Mouse (Mus musculus) G1E (cell line): ENCODE measurements around the gene Map4. TPM values are rescaled to one million over a fixed set of nuclear protein-coding genes. Genes with fewer than 3 reads are reported as not detected.
"Not testable (repeated sequence)": the region's sequence is repeated elsewhere in the genome, so short reads cannot be mapped to it uniquely, and the experiment has no call there.

Source experiments
- ATAC-seq: 2 replicates; pipeline ENCODE4 v1.8.0; 2016; ENCODE audit warnings: mild to moderate bottlenecking; ENCODE audit not compliant: insufficient number of reproducible peaks, poor library complexity, low FRiP score, severe bottlenecking; ENCODE audit errors: extremely low read depth
- DNase-seq: peaks from one replicate; pipeline ENCODE4 v3.0.0; 2012; ENCODE audit warnings: low spot score
- H3K27me3 ChIP-seq: 2 replicates; pipeline ENCODE4 v1.6.1; 2012; ENCODE audit warnings: mild to moderate bottlenecking, low read length, inconsistent platforms; ENCODE audit not compliant: insufficient read depth
- H3K36me3 ChIP-seq: replicated peaks from 2 replicates; pipeline ENCODE3; 2012; ENCODE audit warnings: mild to moderate bottlenecking, inconsistent platforms
- H3K4me1 ChIP-seq: 2 replicates; pipeline ENCODE4 v1.6.1; 2012; ENCODE audit warnings: low read depth, low read length, inconsistent platforms, mixed read lengths; ENCODE audit not compliant: insufficient read depth
- H3K4me3 ChIP-seq: 2 replicates; pipeline ENCODE4 v1.5.1; 2012; ENCODE audit warnings: low read depth, mild to moderate bottlenecking, inconsistent platforms, low read length, moderate library complexity, mixed read lengths
- H3K9me3 ChIP-seq: replicated peaks from 2 replicates; pipeline ENCODE4 v1.6.1; 2012; ENCODE audit warnings: inconsistent platforms
- CTCF ChIP-seq: IDR thresholded peaks from 2 replicates; pipeline ENCODE4 v1.5.1; 2012; ENCODE audit warnings: low read depth, low read length, inconsistent platforms, mixed read lengths
- GATA1 ChIP-seq: IDR thresholded peaks from 2 replicates; pipeline ENCODE4 v1.6.1; 2012; ENCODE audit warnings: borderline replicate concordance, low read length, inconsistent platforms, mixed read lengths
- GATA2 ChIP-seq: IDR thresholded peaks from 2 replicates; pipeline ENCODE4 v1.6.1; 2012; ENCODE audit warnings: low read depth, low read length, inconsistent platforms, borderline replicate concordance
- POLR2AphosphoS5 ChIP-seq: IDR thresholded peaks from 2 replicates; pipeline ENCODE4 v1.6.1; 2012; ENCODE audit warnings: low read depth, low read length, inconsistent platforms; ENCODE audit not compliant: insufficient replicate concordance
- TAL1 ChIP-seq: conservative IDR thresholded peaks from 2 replicates; pipeline ENCODE4 v1.6.1; 2012; ENCODE audit warnings: low read depth, low read length, inconsistent platforms, mixed read lengths
- polyA plus RNA-seq: library from polyadenylated mRNA; stranded (reverse); fragments of >175 nt; gene quantifications from 2 replicates; pipeline ENCODE4 v1.2.3, GENCODE M21; 2012
- total RNA-seq, 2 experiments: library from RNA; stranded (forward) in 1 of 2; stranded (reverse) in 1 of 2; fragments of 200-1000 nt in 1 of 2; fragments of >200 nt in 1 of 2; fragmentation: Nextera tagmentation in 1 of 2; gene quantifications; 2 replicates each; pipeline ENCODE4 v1.2.3; 2014 to 2017

The Map4 gene
- total and polyA plus RNA-seq, 3 experiments: 27.2 to 69.3 (median 47.5) TPM

DNA sequence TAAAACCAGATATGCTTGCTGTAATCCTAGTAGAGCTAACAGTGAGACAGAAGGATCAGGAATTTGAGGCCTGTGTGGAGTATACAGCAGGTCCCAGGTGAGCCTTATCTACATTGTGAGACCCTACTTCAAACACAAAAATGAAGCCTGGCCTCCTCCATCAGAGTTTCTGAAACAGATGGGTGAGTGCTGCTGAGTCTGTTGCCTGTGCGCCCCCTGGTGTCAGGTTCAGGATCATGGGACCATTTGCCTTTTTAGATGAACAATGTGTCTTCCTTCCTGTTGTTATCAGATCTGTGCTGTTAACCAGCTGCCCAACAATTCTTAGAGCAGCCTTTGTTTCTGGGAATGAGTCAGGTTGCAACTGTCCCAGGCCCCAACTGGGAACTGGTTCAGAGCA, 140.6 kb downstream of the Map4 start:
- H3K36me3 ChIP-seq: peaks cover 54% of the 10 kb centered on the region
- peak; percentile 67 for TF ChIP-seq CTCF
- no peak for TF ChIP-seq GATA1
- H3K9me3 ChIP-seq: no peaks in the 10 kb centered on the region
- no peak overlapping the region for H3K4me3 ChIP-seq
- DNase-seq (peak; percentile 43), ATAC-seq (no peak; the same call in 1 of the 2 replicates)
- peaks cover 7% of the 10 kb centered on the region; the same call in 1 of the 2 replicates for H3K4me1 ChIP-seq
- no peaks in the 10 kb centered on the region for H3K27me3 ChIP-seq

DNA sequence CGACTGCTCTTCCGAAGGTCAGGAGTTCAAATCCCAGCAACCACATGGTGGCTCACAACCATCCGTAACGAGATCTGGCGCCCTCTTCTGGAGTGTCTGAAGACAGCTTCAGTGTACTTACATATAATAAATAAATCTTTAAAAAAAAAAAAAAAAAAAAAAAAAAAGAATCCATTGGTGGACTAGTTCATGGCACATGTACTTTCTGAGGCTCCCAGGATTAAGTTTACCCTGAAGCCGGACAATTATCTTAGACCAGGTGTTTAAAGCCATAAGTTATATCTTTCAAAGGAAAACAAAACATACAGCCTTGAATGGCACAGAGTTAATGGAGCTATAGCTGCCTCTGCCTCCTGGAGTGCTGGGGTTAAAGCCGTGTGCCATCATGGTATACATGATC, 145.2 kb downstream of the Map4 start:
- H3K27me3 ChIP-seq, H3K4me3 ChIP-seq, ATAC-seq, H3K9me3 ChIP-seq, DNase-seq, H3K4me1 ChIP-seq: not testable (repeated sequence)
- H3K36me3 ChIP-seq: peaks cover 52% of the 10 kb centered on the region

DNA sequence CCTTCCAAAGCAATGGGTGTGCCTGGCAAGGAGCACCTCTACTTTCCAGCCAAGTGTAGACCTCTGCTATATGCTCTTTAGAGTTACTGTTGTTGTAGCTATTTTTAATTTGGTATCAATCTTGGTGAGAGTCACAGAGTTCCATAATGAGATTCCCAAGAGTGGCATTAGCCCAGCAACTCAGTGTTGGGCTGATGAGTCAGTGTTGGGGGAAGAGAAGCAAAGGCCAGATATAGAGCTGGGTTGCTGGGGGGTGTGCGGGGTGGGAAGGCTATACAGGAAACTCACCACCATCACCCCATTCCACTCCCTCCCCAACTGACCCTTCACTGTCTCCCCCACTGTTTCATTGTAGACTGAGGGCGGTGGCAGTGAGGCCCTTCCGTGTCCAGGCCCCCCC, 149.8 kb downstream of the Map4 start:
- Histone ChIP-seq H3K9me3 (no peaks in the 10 kb centered on the region), H3K4me1 (no peaks in the 10 kb centered on the region), H3K27me3 (no peaks in the 10 kb centered on the region), H3K4me3 (no peak overlapping the region), H3K36me3 (peaks cover 78% of the 10 kb centered on the region)
- no peak for TF ChIP-seq GATA1
- no peak for TF ChIP-seq CTCF
- no peak for TF ChIP-seq TAL1
- TF ChIP-seq GATA2: no peak
- TF ChIP-seq POLR2AphosphoS5: no peak
- ATAC-seq (no peak), DNase-seq (no peak)

DNA sequence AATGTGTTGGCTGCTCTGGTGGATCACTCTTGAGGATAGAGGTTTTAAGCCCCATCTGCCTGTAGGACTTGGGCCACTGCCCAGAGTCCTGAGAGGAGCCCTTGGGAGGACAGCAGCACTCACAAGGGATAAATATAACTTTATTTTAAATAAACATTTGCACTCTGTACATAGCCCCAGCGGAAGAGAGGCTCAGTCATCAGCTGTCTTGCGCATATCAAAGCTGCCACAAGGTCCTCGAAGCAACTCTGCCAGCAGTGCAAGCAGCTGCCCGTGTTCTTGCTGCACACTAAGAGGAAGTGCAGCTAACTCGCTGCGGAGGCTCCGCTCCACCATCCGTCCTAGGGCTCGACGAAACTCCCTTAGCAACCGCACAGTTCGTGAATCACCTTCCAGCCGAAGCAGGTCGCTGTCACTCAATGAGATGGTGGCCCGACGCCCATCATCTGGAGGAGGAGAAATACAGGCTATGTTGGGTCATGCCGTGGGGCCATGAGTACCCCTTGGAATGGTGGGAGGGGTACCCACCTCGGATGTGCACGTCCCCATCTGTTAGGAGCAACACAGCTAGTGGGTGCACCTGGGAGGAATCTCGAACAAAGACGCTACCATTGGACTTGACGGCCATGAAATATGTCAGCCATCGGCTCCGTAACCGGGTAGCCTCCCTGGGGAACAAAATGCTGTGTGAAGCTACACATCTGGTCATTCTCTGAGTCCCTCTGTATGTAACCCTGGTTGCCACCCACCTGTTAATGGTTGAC, 153.1 kb downstream of the Map4 start:
- no peaks in the 10 kb centered on the region for H3K9me3 ChIP-seq
- ATAC-seq (no peak), DNase-seq (no peak)
- no peaks in the 10 kb centered on the region for H3K27me3 ChIP-seq
- H3K4me3 ChIP-seq: no peak overlapping the region
- H3K36me3 ChIP-seq: peaks cover 93% of the 10 kb centered on the region
- no peaks in the 10 kb centered on the region for H3K4me1 ChIP-seq
- TF ChIP-seq GATA1: no peak
- 0 out of 2 replicates have a peak, but pooled peaks have one; percentile 57 for TF ChIP-seq POLR2AphosphoS5

DNA sequence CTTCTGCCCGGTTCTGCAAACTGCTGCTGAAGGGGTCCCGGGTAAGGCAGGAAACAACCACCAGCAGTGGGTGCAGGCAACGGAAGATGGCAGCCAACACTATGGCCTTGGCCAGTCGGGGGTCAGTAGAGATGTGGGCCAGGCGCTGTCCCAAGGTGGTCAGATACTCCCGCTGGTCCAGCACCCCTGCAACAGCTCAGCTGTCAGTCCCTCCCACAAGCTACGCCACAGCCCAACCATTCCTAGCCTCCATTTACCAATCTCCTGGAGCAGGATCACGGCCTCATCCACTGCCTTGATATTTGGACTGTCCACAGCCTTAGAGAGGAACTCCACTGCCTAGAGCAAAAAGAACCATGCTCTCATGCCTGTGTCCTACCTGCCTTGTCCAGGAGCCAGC, 154.4 kb downstream of the Map4 start:
- TF ChIP-seq POLR2AphosphoS5: no peak
- no peaks in the 10 kb centered on the region for H3K9me3 ChIP-seq
- H3K27me3 ChIP-seq: no peaks in the 10 kb centered on the region
- H3K36me3 ChIP-seq: peaks cover 97% of the 10 kb centered on the region
- no peaks in the 10 kb centered on the region for H3K4me1 ChIP-seq
- ATAC-seq (no peak), DNase-seq (no peak)
- H3K4me3 ChIP-seq: no peak overlapping the region

DNA sequence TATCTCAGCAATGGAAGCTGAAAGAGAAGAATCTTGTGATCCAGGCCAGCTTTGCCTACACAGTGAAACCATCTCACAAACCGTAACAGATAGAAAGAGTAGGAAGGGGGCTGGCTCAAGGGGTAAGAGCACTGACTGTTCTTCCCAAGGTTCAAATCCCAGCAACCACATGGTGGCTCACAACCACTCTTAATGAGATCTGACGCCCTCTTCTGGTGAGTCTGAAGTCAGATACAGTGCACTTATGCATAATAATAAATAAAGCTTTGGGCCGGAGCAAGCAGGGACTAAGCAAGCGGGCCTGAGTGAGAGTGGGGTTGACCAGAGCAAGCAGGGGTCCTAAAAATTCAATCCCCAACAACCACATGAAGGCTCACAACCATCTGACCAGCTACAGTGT, 162.0 kb downstream of the Map4 start:
- ATAC-seq (no peak), DNase-seq (no peak)
- Histone ChIP-seq H3K36me3 (peaks cover 92% of the 10 kb centered on the region), H3K4me1 (peaks cover 6% of the 10 kb centered on the region; the same call in 1 of the 2 replicates), H3K9me3 (no peaks in the 10 kb centered on the region), H3K27me3 (no peaks in the 10 kb centered on the region), H3K4me3 (no peak overlapping the region)
- TF ChIP-seq CTCF (no peak), TAL1 (no peak), POLR2AphosphoS5 (no peak), GATA1 (no peak), GATA2 (no peak)

DNA sequence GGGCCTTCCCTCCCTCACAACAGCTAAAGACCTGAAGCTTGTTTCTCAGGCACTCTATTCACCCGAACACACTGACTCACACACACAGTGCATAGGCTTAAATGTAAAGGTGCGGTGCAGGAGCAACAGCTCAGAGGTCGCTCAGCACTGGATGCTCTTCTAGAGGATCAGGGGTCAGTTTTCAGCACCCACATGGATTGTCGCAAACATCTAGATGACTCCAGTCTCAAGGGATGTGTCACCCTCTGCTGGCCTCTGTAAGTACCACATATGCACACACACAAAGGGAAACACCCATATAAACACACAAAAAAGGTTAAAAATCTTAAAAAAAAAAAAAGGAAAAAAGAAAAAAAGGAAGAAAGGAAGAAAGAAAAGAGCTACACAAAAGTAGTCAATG, 163.5 kb downstream of the Map4 start:
- DNase-seq (no peak), ATAC-seq (no peak)
- H3K36me3 ChIP-seq: peaks cover 89% of the 10 kb centered on the region
- peaks cover 15% of the 10 kb centered on the region for H3K4me1 ChIP-seq
- no peak overlapping the region for H3K4me3 ChIP-seq
- no peaks in the 10 kb centered on the region for H3K9me3 ChIP-seq
- no peaks in the 10 kb centered on the region for H3K27me3 ChIP-seq
- TF ChIP-seq TAL1 (no peak), CTCF (no peak), GATA1 (no peak), POLR2AphosphoS5 (no peak), GATA2 (no peak)
